Mouse (Mus musculus) midbrain, postnatal 0 days (tissue): Measurements from ENCODE around the gene Cyld. TPM values are rescaled to one million over a fixed set of nuclear protein-coding genes. Genes with fewer than 3 reads are reported as not detected.

ENCODE experiments used
- ATAC-seq: fragments of 200-750 bp; cut with Nextera tagmentation; 2 replicates; pipeline ENCODE4 v1.8.0; 2017; ENCODE audit warnings: moderate number of reproducible peaks, mild to moderate bottlenecking, moderate TSS enrichment, moderate library complexity; ENCODE audit not compliant: low FRiP score
- DNase-seq: peaks from one replicate; pipeline ENCODE4 v3.0.0-alpha.2; 2015; ENCODE audit warnings: low spot score
- H3K27ac ChIP-seq: fragments of 300-500 bp; sonication (generic); 2 replicates; pipeline ENCODE4 v1.5.1; 2014; ENCODE audit warnings: low read depth, mild to moderate bottlenecking, low read length, mixed read lengths
- H3K27me3 ChIP-seq: fragments of 300-500 bp; sonication (generic); 2 replicates; pipeline ENCODE4 v1.6.1; 2014; ENCODE audit warnings: low read length, control low read depth, mixed read lengths; ENCODE audit not compliant: insufficient read depth
- H3K36me3 ChIP-seq: fragments of 300-500 bp; sonication (generic); 2 replicates; pipeline ENCODE4 v1.6.1; 2014; ENCODE audit warnings: low read length, control low read depth, mixed read lengths; ENCODE audit not compliant: insufficient read depth
- H3K4me1 ChIP-seq: fragments of 300-500 bp; sonication (generic); 2 replicates; pipeline ENCODE4 v1.6.1; 2014; ENCODE audit warnings: mild to moderate bottlenecking, control low read depth, antibody characterized with exemption, low read length, mixed read lengths; ENCODE audit not compliant: insufficient read depth
- H3K4me2 ChIP-seq: fragments of 300-500 bp; sonication (generic); 2 replicates; pipeline ENCODE4 v1.6.1; 2014; ENCODE audit warnings: low read depth, mild to moderate bottlenecking, low read length, mixed read lengths; ENCODE audit not compliant: poor library complexity, severe bottlenecking
- H3K4me3 ChIP-seq: fragments of 300-500 bp; sonication (generic); 2 replicates; pipeline ENCODE4 v1.5.1; 2014; ENCODE audit warnings: low read depth, mild to moderate bottlenecking, low read length, moderate library complexity
- H3K9ac ChIP-seq: fragments of 300-500 bp; sonication (generic); replicated peaks from 2 replicates; pipeline ENCODE4 v1.6.1; 2014; ENCODE audit warnings: mild to moderate bottlenecking, low read length, moderate library complexity, mixed read lengths; ENCODE audit not compliant: poor library complexity, severe bottlenecking
- H3K9me3 ChIP-seq: fragments of 300-500 bp; sonication (generic); 2 replicates; pipeline ENCODE4 v1.6.1; 2016; ENCODE audit warnings: low read length, control low read depth
- CTCF ChIP-seq: IDR thresholded peaks from 2 replicates; pipeline ENCODE4 v1.5.1; 2016; ENCODE audit warnings: antibody characterized with exemption, mild to moderate bottlenecking
- WGBS: fragments of 180-500 bp; shearing (Covaris S2); extraction: QIAGEN DNeasy Blood & Tissue Kit; methylation state at CpG from one replicate; pipeline ENCODE4 v1.1.7; 2014; 5-methylcytosine and 5-hydroxymethylcytosine counted together
- polyA plus RNA-seq: library from polyadenylated mRNA; unstranded; fragments of >200 nt; fragmentation: Nextera tagmentation; extraction: Ambion mirVana; gene quantifications from 2 replicates; pipeline ENCODE4 v1.2.1, GENCODE M21; 2015
- total RNA-seq: library from RNA; depleted of rRNA; stranded (reverse); fragments of >200 nt; gene quantifications from 2 replicates; pipeline ENCODE4 v1.2.3, GENCODE M21; 2014

Cyld gene
- total and polyA plus RNA-seq, 2 experiments from 2014 or later, result 14.3 to 19.1 TPM

DNA sequence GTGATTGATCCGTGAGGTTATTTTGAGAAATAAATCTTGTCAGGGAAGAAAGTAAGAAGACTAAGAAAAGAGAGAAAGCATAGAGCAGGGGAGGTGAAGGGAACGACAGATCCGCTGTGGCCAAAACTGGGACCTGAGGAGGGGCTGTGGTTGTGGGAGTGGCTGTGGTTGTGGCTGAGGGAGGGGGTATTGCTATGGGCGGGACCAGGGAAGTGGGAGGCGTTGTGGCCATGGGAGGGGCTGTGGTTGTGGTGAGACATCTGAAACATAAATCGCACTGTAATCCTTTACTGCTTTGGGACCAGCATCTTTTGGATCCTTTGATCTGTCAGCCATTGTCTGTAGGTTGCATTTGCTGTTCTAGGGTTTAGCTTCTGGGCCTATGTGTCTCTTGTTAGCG, 74.4 kb downstream of the Cyld start:
- ATAC-seq (no peak), DNase-seq (no peak)
- Histone ChIP-seq H3K9ac (no peak overlapping the region), H3K27ac (no peak overlapping the region), H3K9me3 (no peaks in the 10 kb centered on the region), H3K36me3 (no peaks in the 10 kb centered on the region), H3K4me1 (peaks cover 3% of the 10 kb centered on the region; the same call in 1 of the 2 replicates), H3K27me3 (no peaks in the 10 kb centered on the region), H3K4me2 (no peak overlapping the region), H3K4me3 (no peak overlapping the region)
- WGBS, result 82% methylated on average over 7 of the region's 7 CpGs
- no peak for TF ChIP-seq CTCF

DNA sequence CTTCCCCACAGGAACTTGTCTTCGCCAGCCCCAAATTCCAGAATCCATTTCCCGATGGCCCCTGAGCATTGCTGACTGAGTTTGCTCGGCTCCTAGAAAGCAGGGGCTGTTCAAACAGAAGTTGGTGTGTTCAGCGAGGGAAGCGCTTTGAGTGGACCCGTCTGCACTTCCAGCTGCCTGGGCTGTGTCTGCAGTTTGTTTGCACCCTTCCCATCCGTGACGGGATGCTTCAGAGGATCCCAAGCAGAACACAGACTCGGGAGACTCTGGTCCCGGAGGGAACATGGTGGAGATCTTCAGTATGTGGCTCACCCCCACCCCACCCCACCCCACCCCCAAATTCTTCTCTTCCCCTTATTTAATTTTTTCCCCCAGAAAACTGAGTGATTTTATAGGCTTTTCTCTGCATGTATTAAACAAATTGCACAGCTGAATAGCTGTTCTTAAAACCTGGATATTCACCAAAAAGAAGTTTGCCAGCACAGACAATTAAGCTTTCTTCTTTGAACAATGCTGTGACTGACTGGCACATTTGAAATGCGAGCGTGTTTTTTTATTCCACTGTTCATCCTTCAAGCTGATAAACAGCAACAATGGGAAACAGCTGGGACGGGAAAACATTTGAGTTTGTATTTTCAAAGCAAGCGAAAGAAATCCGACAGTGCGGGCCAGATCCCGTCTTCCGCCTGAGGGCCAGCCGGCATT, 77.9 kb downstream of the Cyld start:
- no peak for ATAC-seq
- no peak overlapping the region for H3K27ac ChIP-seq
- peak; percentile 34 for DNase-seq
- 23% methylated on average over 19 of the region's 19 CpGs for WGBS
- H3K4me2 ChIP-seq, result no peak overlapping the region
- TF ChIP-seq CTCF, result no peak
- H3K27me3 ChIP-seq, result no peaks in the 10 kb centered on the region
- H3K9ac ChIP-seq, result no peak overlapping the region
- H3K4me3 ChIP-seq, result no peak overlapping the region
- H3K4me1 ChIP-seq, result peaks cover 3% of the 10 kb centered on the region; the same call in 1 of the 2 replicates
- no peaks in the 10 kb centered on the region for H3K9me3 ChIP-seq
- no peaks in the 10 kb centered on the region for H3K36me3 ChIP-seq

DNA sequence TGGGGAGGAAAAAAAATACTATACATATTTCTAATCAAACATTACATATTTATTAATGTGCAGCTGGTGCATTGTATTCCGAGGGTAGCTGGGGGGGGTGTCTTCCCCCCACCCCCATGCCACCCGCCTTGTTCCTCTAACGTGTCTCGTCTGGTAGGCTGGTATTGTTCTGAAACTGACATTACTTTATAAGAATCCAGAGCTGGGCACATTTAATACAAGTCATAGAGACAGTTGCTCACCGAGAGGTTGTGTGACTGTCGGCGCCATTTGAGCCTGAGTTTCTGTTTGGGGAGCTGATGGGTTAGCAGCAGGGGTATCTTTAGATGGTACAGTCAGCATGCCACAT, 78.4 kb downstream of the Cyld start:
- Histone ChIP-seq H3K4me3 (no peak overlapping the region), H3K4me1 (peaks cover 3% of the 10 kb centered on the region; the same call in 1 of the 2 replicates), H3K4me2 (no peak overlapping the region), H3K27ac (no peak overlapping the region), H3K9ac (no peak overlapping the region), H3K36me3 (no peaks in the 10 kb centered on the region), H3K9me3 (no peaks in the 10 kb centered on the region), H3K27me3 (no peaks in the 10 kb centered on the region)
- TF ChIP-seq CTCF, result no peak
- ATAC-seq (no peak), DNase-seq (no peak)
- 35% methylated on average over 7 of the region's 7 CpGs for WGBS

DNA sequence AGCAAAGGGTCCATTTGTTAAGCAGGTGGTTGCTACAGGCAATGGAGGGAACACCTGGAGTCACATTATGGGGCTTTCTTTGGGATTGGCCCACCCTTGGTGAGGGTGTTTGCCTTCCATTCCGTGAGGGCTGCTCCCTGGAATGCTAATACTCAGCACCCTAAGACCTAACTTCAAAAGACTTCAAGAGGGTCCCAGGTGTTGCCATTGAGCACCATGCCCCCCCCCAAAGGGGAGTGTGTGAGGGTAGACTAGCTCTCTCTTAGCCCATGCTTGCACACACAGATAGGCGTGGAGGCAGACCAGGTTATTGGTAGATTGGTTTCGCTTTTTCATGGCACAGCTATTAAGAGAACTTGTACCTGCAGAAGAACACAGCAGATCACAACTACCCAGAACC, 83.3 kb downstream of the Cyld start:
- Histone ChIP-seq H3K4me2 (no peak overlapping the region), H3K27ac (no peak overlapping the region), H3K4me1 (no peaks in the 10 kb centered on the region), H3K27me3 (no peaks in the 10 kb centered on the region), H3K9ac (no peak overlapping the region), H3K36me3 (no peaks in the 10 kb centered on the region), H3K4me3 (no peak overlapping the region), H3K9me3 (no peaks in the 10 kb centered on the region)
- DNase-seq (no peak), ATAC-seq (no peak)
- TF ChIP-seq CTCF, result no peak
- 82% methylated on average over 3 of the region's 3 CpGs for WGBS

DNA sequence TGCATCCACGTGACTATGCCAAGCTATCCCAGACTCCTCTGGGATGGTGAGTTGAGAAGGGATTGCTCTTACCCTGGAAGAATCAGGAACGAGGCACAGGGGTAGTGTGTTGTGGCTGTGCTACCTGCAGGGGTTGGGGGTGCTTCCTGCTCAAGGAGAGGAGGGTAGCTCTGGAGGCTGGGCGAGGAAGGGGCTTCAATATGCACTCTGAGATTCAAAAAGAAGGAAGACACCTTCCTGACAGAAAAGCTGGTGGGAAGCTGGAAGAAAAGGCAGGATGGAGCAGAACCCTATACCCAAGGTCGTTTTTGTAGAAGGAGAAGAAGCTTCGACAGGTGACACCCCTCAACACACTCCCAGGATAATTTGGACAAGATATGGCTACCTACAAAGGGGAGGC, 84.5 kb downstream of the Cyld start:
- DNase-seq (no peak), ATAC-seq (no peak)
- Histone ChIP-seq H3K9me3 (no peaks in the 10 kb centered on the region), H3K36me3 (no peaks in the 10 kb centered on the region), H3K4me1 (no peaks in the 10 kb centered on the region), H3K27ac (no peak overlapping the region), H3K27me3 (no peaks in the 10 kb centered on the region), H3K9ac (no peak overlapping the region), H3K4me2 (no peak overlapping the region), H3K4me3 (no peak overlapping the region)
- TF ChIP-seq CTCF, result no peak
- 76% methylated on average over 5 of the region's 5 CpGs for WGBS

DNA sequence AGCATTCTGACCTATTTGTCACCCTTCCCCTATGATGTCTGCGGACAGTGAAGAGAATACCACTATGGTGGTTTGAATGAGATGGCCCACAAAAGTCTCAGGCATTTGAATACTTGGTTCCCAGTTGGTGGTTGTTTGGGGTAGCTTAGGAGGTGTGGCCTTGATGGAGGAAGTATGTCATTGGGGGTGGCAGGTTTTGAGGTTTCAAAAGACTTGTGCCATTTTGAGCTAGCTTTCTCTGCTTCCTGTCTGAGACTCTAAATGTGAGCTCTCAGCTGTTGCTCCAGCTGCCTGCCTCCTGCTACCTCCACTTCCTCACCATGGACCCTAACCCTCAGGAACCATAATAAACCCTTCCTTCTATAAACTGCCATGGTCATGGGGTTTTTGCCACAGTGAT, 86.9 kb downstream of the Cyld start:
- H3K27me3 ChIP-seq, result no peaks in the 10 kb centered on the region
- H3K9ac ChIP-seq, result no peak overlapping the region
- no peaks in the 10 kb centered on the region for H3K4me1 ChIP-seq
- WGBS, result 86% methylated on average over 1 of the region's 1 CpGs
- no peak overlapping the region for H3K4me3 ChIP-seq
- DNase-seq (no peak), ATAC-seq (no peak)
- H3K36me3 ChIP-seq, result no peaks in the 10 kb centered on the region
- H3K4me2 ChIP-seq, result no peak overlapping the region
- no peaks in the 10 kb centered on the region for H3K9me3 ChIP-seq
- no peak for TF ChIP-seq CTCF
- H3K27ac ChIP-seq, result no peak overlapping the region
